Mouse (Mus musculus) thymus, adult 2 months (tissue): ENCODE data around the gene Trp53tg5.

Experiments
- CTCF ChIP-seq: fragments of 200-500 bp; IDR thresholded peaks from 2 replicates; pipeline ENCODE4 v1.5.1; 2012; ENCODE audit warnings: mild to moderate bottlenecking, control low read depth, low read length, moderate library complexity, borderline replicate concordance; ENCODE audit not compliant: control insufficient read depth, poor library complexity, insufficient read depth; ENCODE audit errors: extremely low read depth
- POLR2A ChIP-seq: fragments of 200-500 bp; IDR thresholded peaks from 2 replicates; pipeline ENCODE4 v1.6.1; 2012; ENCODE audit warnings: mild to moderate bottlenecking, low read length, control low read depth, moderate library complexity; ENCODE audit not compliant: control insufficient read depth, poor library complexity, insufficient read depth; ENCODE audit errors: extremely low read depth

- TF ChIP-seq CTCF (no peak), POLR2A (no peak)
Measured at GRCm38 (mm10) chr2:164456864-164457300, 16.6 kb downstream of the Trp53tg5 start, which contains the start of gene Sys1.
